Mouse (Mus musculus) forebrain, embryonic 16.5 days (tissue): ENCODE results near the gene 4930562C15Rik. TPM values are rescaled to one million over a fixed set of nuclear protein-coding genes. Genes with fewer than 3 reads are reported as not detected.

ENCODE experiments used
- ATAC-seq: fragments of 200-750 bp; cut with Nextera tagmentation; 2 replicates; pipeline ENCODE4 v1.8.0; 2017; ENCODE audit warnings: mild to moderate bottlenecking, moderate library complexity
- H3K27ac ChIP-seq: fragments of 300-500 bp; sonication (generic); 2 replicates; pipeline ENCODE4 v1.5.1; 2014; ENCODE audit warnings: low read length, control low read depth
- H3K27me3 ChIP-seq: fragments of 300-500 bp; sonication (generic); replicated peaks from 2 replicates; pipeline ENCODE4 v1.6.1; 2014; ENCODE audit warnings: low read length; ENCODE audit not compliant: control insufficient read depth, insufficient read depth
- H3K36me3 ChIP-seq: fragments of 300-500 bp; sonication (generic); 2 replicates; pipeline ENCODE4 v1.6.1; 2014; ENCODE audit not compliant: control insufficient read depth, insufficient read depth
- H3K4me1 ChIP-seq: fragments of 300-500 bp; sonication (generic); replicated peaks from 2 replicates; pipeline ENCODE4 v1.6.1; 2014; ENCODE audit warnings: low read length; ENCODE audit not compliant: control insufficient read depth, insufficient read depth
- H3K4me2 ChIP-seq: fragments of 300-500 bp; sonication (generic); 2 replicates; pipeline ENCODE4 v1.6.1; 2014; ENCODE audit warnings: mild to moderate bottlenecking, low read length, control low read depth
- H3K4me3 ChIP-seq: fragments of 300-500 bp; sonication (generic); replicated peaks from 2 replicates; pipeline ENCODE4 v1.5.1; 2014; ENCODE audit warnings: mild to moderate bottlenecking, low read length, control low read depth
- H3K9ac ChIP-seq: fragments of 300-500 bp; sonication (generic); replicated peaks from 2 replicates; pipeline ENCODE4 v1.6.1; 2014; ENCODE audit warnings: low read depth, low read length, control low read depth
- H3K9me3 ChIP-seq: fragments of 300-500 bp; sonication (generic); 2 replicates; pipeline ENCODE4 v1.6.1; 2016; ENCODE audit warnings: low read length; ENCODE audit not compliant: control insufficient read depth
- WGBS: fragments of 180-500 bp; shearing (Covaris S2); extraction: QIAGEN DNeasy Blood & Tissue Kit; methylation state at CpG from one replicate; pipeline ENCODE4 v1.1.7; 2014; 5-methylcytosine and 5-hydroxymethylcytosine counted together
- polyA plus RNA-seq: library from polyadenylated mRNA; unstranded; fragments of >200 nt; fragmentation: Nextera tagmentation; extraction: Ambion mirVana; gene quantifications from 2 replicates; pipeline ENCODE4 v1.2.1, GENCODE M21; 2015

The 4930562C15Rik gene
- polyA plus RNA-seq, 1 experiment from 2014 or later = 0.80 TPM

GRCm38 (mm10) chr16:4907386-4907785, 72.2 kb downstream of the 4930562C15Rik start:
- no peaks in the 10 kb centered on the region for H3K9me3 ChIP-seq
- H3K9ac ChIP-seq = no peak overlapping the region
- no peak overlapping the region for H3K27ac ChIP-seq
- no peaks in the 10 kb centered on the region for H3K4me1 ChIP-seq
- no peak overlapping the region for H3K4me2 ChIP-seq
- WGBS = 97% methylated on average over 2 of the region's 2 CpGs
- H3K27me3 ChIP-seq = no peaks in the 10 kb centered on the region
- peaks cover 15% of the 10 kb centered on the region for H3K36me3 ChIP-seq
- H3K4me3 ChIP-seq = no peak overlapping the region
- ATAC-seq = no peak

GRCm38 (mm10) chr16:4907972-4908371, 72.8 kb downstream of the 4930562C15Rik start:
- Histone ChIP-seq H3K9ac (no peak overlapping the region), H3K4me1 (no peaks in the 10 kb centered on the region), H3K4me3 (no peak overlapping the region), H3K4me2 (no peak overlapping the region), H3K36me3 (peaks cover 16% of the 10 kb centered on the region), H3K27me3 (no peaks in the 10 kb centered on the region), H3K9me3 (no peaks in the 10 kb centered on the region), H3K27ac (no peak overlapping the region)
- no peak for ATAC-seq
- 39% methylated on average over 4 of the region's 5 CpGs for WGBS

GRCm38 (mm10) chr16:4909745-4910144, 74.5 kb downstream of the 4930562C15Rik start:
- Histone ChIP-seq H3K4me1 (no peaks in the 10 kb centered on the region), H3K9ac (no peak overlapping the region), H3K27me3 (no peaks in the 10 kb centered on the region), H3K27ac (no peak overlapping the region), H3K36me3 (peaks cover 16% of the 10 kb centered on the region), H3K4me3 (no peak overlapping the region), H3K4me2 (no peak overlapping the region), H3K9me3 (no peaks in the 10 kb centered on the region)
- WGBS = 100% methylated on average over 2 of the region's 2 CpGs
- ATAC-seq = no peak

GRCm38 (mm10) chr16:4910758-4911157, 75.5 kb downstream of the 4930562C15Rik start:
- WGBS = 96% methylated on average over 8 of the region's 8 CpGs
- H3K4me1 ChIP-seq = no peaks in the 10 kb centered on the region
- no peak overlapping the region for H3K9ac ChIP-seq
- H3K4me3 ChIP-seq = no peak overlapping the region
- H3K27me3 ChIP-seq = no peaks in the 10 kb centered on the region
- no peak for ATAC-seq
- H3K27ac ChIP-seq = no peak overlapping the region
- no peak overlapping the region for H3K4me2 ChIP-seq
- peaks cover 19% of the 10 kb centered on the region for H3K36me3 ChIP-seq
- H3K9me3 ChIP-seq = no peaks in the 10 kb centered on the region

- Histone ChIP-seq H3K4me2 (no peak overlapping the region), H3K27ac (no peak overlapping the region), H3K9me3 (no peaks in the 10 kb centered on the region), H3K4me1 (no peaks in the 10 kb centered on the region), H3K4me3 (no peak overlapping the region), H3K9ac (no peak overlapping the region), H3K27me3 (no peaks in the 10 kb centered on the region), H3K36me3 (peaks cover 28% of the 10 kb centered on the region)
- 78% methylated on average over 10 of the region's 10 CpGs for WGBS
- ATAC-seq = no peak
These were observed 76.9 kb downstream of the 4930562C15Rik start for GRCm38 (mm10) chr16:4912074-4912648.

- WGBS = 78% methylated on average over 11 of the region's 11 CpGs
- H3K27me3 ChIP-seq = no peaks in the 10 kb centered on the region
- H3K27ac ChIP-seq = no peak overlapping the region
- no peak overlapping the region for H3K4me3 ChIP-seq
- ATAC-seq = no peak
- H3K9me3 ChIP-seq = no peaks in the 10 kb centered on the region
- H3K36me3 ChIP-seq = peaks cover 28% of the 10 kb centered on the region
- H3K4me1 ChIP-seq = no peaks in the 10 kb centered on the region
- no peak overlapping the region for H3K9ac ChIP-seq
- H3K4me2 ChIP-seq = no peak overlapping the region
These were observed 77.9 kb downstream of the 4930562C15Rik start for GRCm38 (mm10) chr16:4912907-4913782.

- H3K27me3 ChIP-seq = no peaks in the 10 kb centered on the region
- 36% methylated on average over 12 of the region's 12 CpGs for WGBS
- no peak overlapping the region for H3K4me2 ChIP-seq
- H3K36me3 ChIP-seq = peaks cover 28% of the 10 kb centered on the region
- H3K4me1 ChIP-seq = no peaks in the 10 kb centered on the region
- H3K9ac ChIP-seq = no peak overlapping the region
- H3K4me3 ChIP-seq = no peak overlapping the region
- no peaks in the 10 kb centered on the region for H3K9me3 ChIP-seq
- peak; percentile 67 for ATAC-seq
- H3K27ac ChIP-seq = no peak overlapping the region
These were observed 78.8 kb downstream of the 4930562C15Rik start for GRCm38 (mm10) chr16:4913783-4914735.

- no peaks in the 10 kb centered on the region for H3K27me3 ChIP-seq
- peaks cover 22% of the 10 kb centered on the region for H3K36me3 ChIP-seq
- H3K4me3 ChIP-seq = no peak overlapping the region
- WGBS = 89% methylated on average over 3 of the region's 3 CpGs
- H3K4me1 ChIP-seq = no peaks in the 10 kb centered on the region
- no peak for ATAC-seq
- no peaks in the 10 kb centered on the region for H3K9me3 ChIP-seq
- no peak overlapping the region for H3K27ac ChIP-seq
- no peak overlapping the region for H3K4me2 ChIP-seq
- H3K9ac ChIP-seq = no peak overlapping the region
These were observed 80.7 kb downstream of the 4930562C15Rik start for GRCm38 (mm10) chr16:4915931-4916330.

- WGBS = 83% methylated on average over 2 of the region's 2 CpGs
- H3K36me3 ChIP-seq = peaks cover 17% of the 10 kb centered on the region
These were observed 81.4 kb downstream of the 4930562C15Rik start for GRCm38 (mm10) chr16:4916608-4917007.

More at GRCm38 (mm10) chr16:4916608-4917007, 81.4 kb downstream of the 4930562C15Rik start:
- H3K27me3 ChIP-seq = no peaks in the 10 kb centered on the region
- H3K9ac ChIP-seq = no peak overlapping the region
- H3K27ac ChIP-seq = no peak overlapping the region
- H3K4me1 ChIP-seq = no peaks in the 10 kb centered on the region
- H3K4me2 ChIP-seq = no peak overlapping the region
- no peaks in the 10 kb centered on the region for H3K9me3 ChIP-seq
- ATAC-seq = no peak
- H3K4me3 ChIP-seq = no peak overlapping the region
